Mouse (Mus musculus) G1E (cell line): Measurements from ENCODE around the gene Notum. TPM values are rescaled to one million over a fixed set of nuclear protein-coding genes. Genes with fewer than 3 reads are reported as not detected.

Source experiments
- ATAC-seq: 2 replicates; pipeline ENCODE4 v1.8.0; 2016; ENCODE audit warnings: mild to moderate bottlenecking; ENCODE audit not compliant: insufficient number of reproducible peaks, poor library complexity, low FRiP score, severe bottlenecking; ENCODE audit errors: extremely low read depth
- DNase-seq: peaks from one replicate; pipeline ENCODE4 v3.0.0; 2012; ENCODE audit warnings: low spot score
- H3K27me3 ChIP-seq: 2 replicates; pipeline ENCODE4 v1.6.1; 2012; ENCODE audit warnings: mild to moderate bottlenecking, low read length, inconsistent platforms; ENCODE audit not compliant: insufficient read depth
- H3K36me3 ChIP-seq: replicated peaks from 2 replicates; pipeline ENCODE3; 2012; ENCODE audit warnings: mild to moderate bottlenecking, inconsistent platforms
- H3K4me1 ChIP-seq: 2 replicates; pipeline ENCODE4 v1.6.1; 2012; ENCODE audit warnings: low read depth, low read length, inconsistent platforms, mixed read lengths; ENCODE audit not compliant: insufficient read depth
- H3K4me3 ChIP-seq: 2 replicates; pipeline ENCODE4 v1.5.1; 2012; ENCODE audit warnings: low read depth, mild to moderate bottlenecking, inconsistent platforms, low read length, moderate library complexity, mixed read lengths
- H3K9me3 ChIP-seq: replicated peaks from 2 replicates; pipeline ENCODE4 v1.6.1; 2012; ENCODE audit warnings: inconsistent platforms
- CTCF ChIP-seq: IDR thresholded peaks from 2 replicates; pipeline ENCODE4 v1.5.1; 2012; ENCODE audit warnings: low read depth, low read length, inconsistent platforms, mixed read lengths
- GATA1 ChIP-seq: IDR thresholded peaks from 2 replicates; pipeline ENCODE4 v1.6.1; 2012; ENCODE audit warnings: borderline replicate concordance, low read length, inconsistent platforms, mixed read lengths
- GATA2 ChIP-seq: IDR thresholded peaks from 2 replicates; pipeline ENCODE4 v1.6.1; 2012; ENCODE audit warnings: low read depth, low read length, inconsistent platforms, borderline replicate concordance
- POLR2AphosphoS5 ChIP-seq: IDR thresholded peaks from 2 replicates; pipeline ENCODE4 v1.6.1; 2012; ENCODE audit warnings: low read depth, low read length, inconsistent platforms; ENCODE audit not compliant: insufficient replicate concordance
- TAL1 ChIP-seq: conservative IDR thresholded peaks from 2 replicates; pipeline ENCODE4 v1.6.1; 2012; ENCODE audit warnings: low read depth, low read length, inconsistent platforms, mixed read lengths
- polyA plus RNA-seq: library from polyadenylated mRNA; stranded (reverse); fragments of >175 nt; gene quantifications from 2 replicates; pipeline ENCODE4 v1.2.3, GENCODE M21; 2012
- total RNA-seq, 2 experiments: library from RNA; stranded (forward) in 1 of 2; stranded (reverse) in 1 of 2; fragments of 200-1000 nt in 1 of 2; fragments of >200 nt in 1 of 2; fragmentation: Nextera tagmentation in 1 of 2; gene quantifications; 2 replicates each; pipeline ENCODE4 v1.2.3; 2014 to 2017

Notum gene
- total and polyA plus RNA-seq, 3 experiments = 0.16 TPM; not detected in 2

DNA sequence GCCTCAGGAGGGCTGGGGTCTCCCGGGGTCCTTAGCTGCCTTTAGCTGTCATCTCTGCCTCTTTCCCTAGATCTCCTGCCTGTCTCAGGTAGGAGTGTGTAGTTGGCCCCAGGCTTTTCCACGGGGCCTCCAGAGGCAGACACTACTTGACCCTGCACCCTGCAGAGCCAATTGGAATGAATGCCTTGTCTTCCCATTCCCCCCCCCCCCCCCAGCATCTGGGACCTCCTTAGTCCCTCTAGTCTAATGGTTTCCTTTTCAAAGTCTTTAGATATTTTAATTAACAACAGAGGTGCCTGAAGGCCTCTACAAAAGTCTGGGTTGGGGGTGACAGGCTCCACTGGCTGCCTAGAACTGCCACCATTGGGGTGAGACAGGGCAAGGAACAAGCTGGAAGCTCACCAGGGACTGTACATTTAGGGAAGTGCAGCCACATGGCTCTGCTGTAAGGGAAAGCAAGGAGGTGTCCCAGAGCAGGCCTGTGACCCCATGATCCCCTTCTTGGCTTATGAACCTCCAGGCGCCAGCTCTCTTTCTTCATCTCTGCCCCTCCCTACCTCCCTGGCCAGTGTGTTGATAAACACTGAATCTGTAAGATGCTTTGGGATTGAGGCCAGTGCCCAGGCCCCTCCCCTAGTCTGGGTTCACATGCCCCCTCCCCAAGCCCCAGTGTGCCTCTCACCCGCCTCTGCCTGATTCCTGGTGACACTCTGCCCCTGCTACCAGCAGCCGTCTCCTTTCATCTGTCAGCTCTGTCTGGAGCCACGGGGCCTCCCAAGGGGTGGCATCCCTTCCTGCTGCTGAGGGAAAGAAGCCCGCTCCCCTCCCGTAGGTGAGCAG, 43.7 kb upstream of the Notum start:
- DNase-seq = no peak
- Histone ChIP-seq H3K4me1 (peaks cover 16% of the 10 kb centered on the region), H3K9me3 (no peaks in the 10 kb centered on the region), H3K27me3 (no peaks in the 10 kb centered on the region), H3K36me3 (peaks cover 90% of the 10 kb centered on the region), H3K4me3 (no peak overlapping the region)
- ATAC-seq = no peak
- no peak for TF ChIP-seq POLR2AphosphoS5
- no peak for TF ChIP-seq GATA1
- TF ChIP-seq TAL1 = no peak
- no peak for TF ChIP-seq CTCF
- TF ChIP-seq GATA2 = no peak

DNA sequence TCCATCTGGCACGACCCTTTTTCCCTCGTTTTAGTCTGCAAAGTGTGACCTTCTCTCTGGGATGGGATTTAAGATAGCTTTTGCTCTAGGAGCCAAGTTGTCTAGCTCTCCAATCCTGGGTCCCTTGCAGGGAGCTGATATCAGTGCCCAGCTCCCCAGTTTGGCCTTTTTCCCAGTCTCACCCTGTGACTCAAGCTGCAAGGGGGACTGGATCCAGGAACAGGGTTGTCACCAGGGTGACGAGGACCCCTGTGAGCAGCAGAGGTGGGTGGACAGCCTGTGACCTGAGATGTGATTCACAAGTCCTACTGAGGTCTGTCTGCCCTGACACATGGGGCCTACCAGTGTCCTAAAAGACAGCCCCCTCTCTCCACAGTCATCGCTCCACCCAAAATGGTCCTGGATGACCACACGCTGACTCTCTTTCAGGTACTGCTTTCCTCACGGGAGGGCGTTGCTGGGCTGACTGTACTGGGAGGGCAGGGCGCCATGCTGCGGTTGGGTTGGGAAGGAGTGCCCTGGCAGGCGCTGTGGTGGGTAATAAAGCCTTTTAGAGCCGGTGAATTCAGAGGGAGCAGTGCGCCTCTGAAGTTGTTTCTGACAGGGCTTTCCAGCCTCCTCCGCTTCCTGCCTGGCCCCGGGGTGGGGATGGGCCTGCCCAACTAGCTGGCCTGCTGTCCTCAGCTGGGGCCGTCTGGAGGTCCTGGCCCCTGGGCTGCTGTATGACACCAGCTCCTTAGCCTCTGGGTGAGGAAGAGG, 42.9 kb upstream of the Notum start:
- DNase-seq (no peak), ATAC-seq (no peak)
- peaks cover 90% of the 10 kb centered on the region for H3K36me3 ChIP-seq

DNA sequence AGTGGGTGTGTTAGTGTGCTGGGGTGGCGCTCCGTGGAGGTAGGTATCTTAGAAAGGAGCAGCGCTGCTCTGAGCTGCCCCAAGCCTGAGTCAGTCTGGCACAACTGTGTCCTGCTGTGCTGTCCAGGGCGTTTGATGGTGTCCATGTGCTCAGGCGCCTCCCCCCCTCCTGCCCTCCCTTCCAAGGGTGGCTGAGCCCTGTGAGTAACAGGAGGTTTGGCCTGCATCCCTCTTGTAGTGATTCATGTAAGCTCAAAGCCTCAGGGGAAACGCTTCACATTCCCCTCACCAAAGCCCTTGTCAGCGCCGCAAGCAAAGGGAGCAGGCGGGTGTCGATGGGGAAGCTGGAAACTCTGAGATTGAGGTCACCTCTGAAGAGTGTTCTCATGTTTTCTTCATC, 36.8 kb upstream of the Notum start:
- no peak overlapping the region for H3K4me3 ChIP-seq
- H3K9me3 ChIP-seq = peaks cover 5% of the 10 kb centered on the region; the same call in 1 of the 2 replicates
- no peaks in the 10 kb centered on the region for H3K27me3 ChIP-seq
- TF ChIP-seq TAL1 (no peak), POLR2AphosphoS5 (no peak), CTCF (no peak), GATA2 (no peak), GATA1 (no peak)
- H3K4me1 ChIP-seq = peaks cover 6% of the 10 kb centered on the region; the same call in 1 of the 2 replicates
- peaks cover 98% of the 10 kb centered on the region for H3K36me3 ChIP-seq
- DNase-seq (no peak), ATAC-seq (no peak)

More for the DNA sequence above, 42.9 kb upstream of the Notum start:
- H3K4me3 ChIP-seq = no peak overlapping the region
- H3K4me1 ChIP-seq = peaks cover 14% of the 10 kb centered on the region
- H3K9me3 ChIP-seq = no peaks in the 10 kb centered on the region
- no peaks in the 10 kb centered on the region for H3K27me3 ChIP-seq
- TF ChIP-seq CTCF (no peak), GATA2 (no peak), POLR2AphosphoS5 (no peak), TAL1 (no peak), GATA1 (no peak)

DNA sequence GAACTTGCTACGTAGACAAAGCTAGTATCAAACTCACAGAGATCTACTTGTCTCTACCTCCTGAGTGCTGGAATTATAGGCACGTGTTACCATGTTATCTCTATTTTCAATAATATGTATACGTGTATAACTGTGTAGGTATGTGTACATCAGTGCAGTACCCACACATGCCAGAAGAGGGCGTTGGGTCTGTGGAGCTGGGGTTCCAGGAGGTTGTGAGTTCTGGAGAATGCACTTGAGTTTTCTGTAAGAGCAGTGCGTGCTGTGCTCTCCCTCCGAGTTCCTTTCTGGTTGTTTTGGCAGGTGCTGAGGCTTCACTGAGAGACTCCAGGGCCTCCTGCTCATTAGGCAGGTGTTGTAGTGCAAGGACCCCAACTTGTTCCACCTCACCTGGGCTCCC, 35.6 kb upstream of the Notum start:
- no peak for DNase-seq
- Histone ChIP-seq H3K9me3 (peaks cover 5% of the 10 kb centered on the region; the same call in 1 of the 2 replicates), H3K36me3 (peaks cover 100% of the 10 kb centered on the region), H3K27me3 (no peaks in the 10 kb centered on the region), H3K4me3 (no peak overlapping the region), H3K4me1 (peaks cover 6% of the 10 kb centered on the region; the same call in 1 of the 2 replicates)
- ATAC-seq = no peak
- TF ChIP-seq TAL1 (no peak), POLR2AphosphoS5 (no peak), CTCF (no peak)

DNA sequence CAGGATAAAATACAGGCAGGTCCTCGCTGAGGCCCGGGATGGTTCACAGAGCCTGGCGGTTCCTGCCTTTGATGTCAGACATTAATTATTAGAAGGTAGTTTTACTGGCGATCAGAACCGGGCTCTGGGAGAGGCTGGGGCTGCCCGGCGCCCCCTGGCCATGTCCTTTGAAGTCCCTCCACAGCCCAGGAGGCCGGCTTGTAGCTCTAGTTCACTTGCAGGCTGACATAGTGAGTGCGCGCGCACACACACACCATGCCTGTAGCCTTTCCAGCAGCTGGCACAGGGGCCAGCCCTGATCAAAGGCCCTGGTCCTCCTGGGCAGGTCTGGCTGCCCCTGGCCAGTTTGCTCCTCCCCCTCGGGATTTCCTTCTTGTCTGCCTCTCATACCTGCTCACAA, 34.7 kb upstream of the Notum start:
- Histone ChIP-seq H3K4me3 (no peak overlapping the region), H3K9me3 (peaks cover 5% of the 10 kb centered on the region; the same call in 1 of the 2 replicates), H3K36me3 (peaks cover 98% of the 10 kb centered on the region), H3K27me3 (no peaks in the 10 kb centered on the region), H3K4me1 (peaks cover 6% of the 10 kb centered on the region; the same call in 1 of the 2 replicates)
- TF ChIP-seq TAL1 (no peak), GATA2 (no peak), GATA1 (no peak), POLR2AphosphoS5 (no peak)
- DNase-seq = no peak
- no peak for ATAC-seq

DNA sequence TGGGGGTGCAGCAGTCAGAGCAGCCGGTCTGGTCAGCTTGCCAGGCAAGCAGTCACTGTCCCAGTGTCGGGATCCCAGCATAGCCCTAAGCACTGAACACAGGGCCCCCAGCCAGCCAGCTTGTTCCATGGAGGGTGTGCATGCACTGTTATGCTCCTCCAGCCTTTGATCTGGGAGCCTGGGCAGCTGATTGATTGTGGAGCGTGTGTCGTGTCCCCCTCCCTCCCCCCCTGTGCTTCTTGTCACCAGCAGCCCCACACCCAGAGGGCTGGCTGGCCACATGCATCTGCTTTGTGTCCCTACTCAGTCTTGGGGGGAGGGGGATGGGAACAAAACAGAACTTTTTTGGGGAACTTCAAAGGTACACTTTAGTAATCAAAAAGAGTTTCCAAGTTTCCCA, 34.2 kb upstream of the Notum start:
- H3K9me3 ChIP-seq = peaks cover 5% of the 10 kb centered on the region; the same call in 1 of the 2 replicates
- peaks cover 6% of the 10 kb centered on the region; the same call in 1 of the 2 replicates for H3K4me1 ChIP-seq
- no peak for ATAC-seq
- peaks cover 98% of the 10 kb centered on the region for H3K36me3 ChIP-seq
- H3K4me3 ChIP-seq = no peak overlapping the region
- H3K27me3 ChIP-seq = no peaks in the 10 kb centered on the region
- no peak for DNase-seq
- TF ChIP-seq GATA2 = no peak
- no peak for TF ChIP-seq TAL1
- TF ChIP-seq GATA1 = no peak
- TF ChIP-seq CTCF = no peak
- TF ChIP-seq POLR2AphosphoS5 = no peak
